Mouse (Mus musculus): ENCODE results near the gene Ttc7b. TPM values are rescaled to one million over a fixed set of nuclear protein-coding genes. Genes with fewer than 3 reads are reported as not detected.

Gene Ttc7b
- total RNA-seq, 2 experiments from 2014 or later = 16.9 to 26.2 TPM

DNA sequence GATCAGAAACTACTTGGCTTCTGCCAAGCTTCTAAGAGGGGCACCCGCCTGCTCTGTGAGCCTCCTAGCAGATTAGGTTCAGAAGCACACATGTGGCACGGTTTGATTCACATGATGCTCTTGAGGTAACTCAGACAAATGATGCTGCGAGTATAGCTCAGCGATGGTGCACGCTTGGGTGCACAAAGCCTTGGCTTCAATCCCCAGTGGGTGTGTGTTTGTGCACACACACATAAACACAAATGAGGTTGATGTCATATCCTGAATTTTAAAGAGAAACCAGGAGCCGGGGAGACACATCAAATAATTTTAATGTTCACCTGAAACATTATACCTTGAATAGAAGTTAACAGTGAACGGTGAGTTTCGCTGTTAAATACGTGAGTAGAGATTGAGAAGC, 6.6 kb upstream of the Ttc7b start:
- no peak for ATAC-seq (ENCODE audit: poor library complexity, severe bottlenecking)

DNA sequence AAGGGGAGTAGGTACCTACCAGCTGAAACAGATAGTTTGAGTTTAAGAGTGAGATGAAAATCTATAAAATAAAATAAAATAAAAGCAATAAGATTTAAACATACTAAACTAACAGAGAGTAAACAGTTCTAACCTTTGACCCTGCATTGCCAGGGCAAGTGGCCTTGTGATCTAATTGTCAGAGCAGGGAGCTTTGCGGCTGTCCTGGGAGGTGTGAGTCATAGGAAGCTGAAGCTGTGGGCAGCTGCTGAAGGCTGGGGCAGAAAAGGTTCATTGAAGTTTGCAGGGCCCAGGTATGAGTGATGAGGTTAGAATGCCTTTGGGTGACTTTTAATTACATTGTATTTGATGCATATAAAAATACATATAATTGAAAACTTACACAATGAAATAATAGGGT, 5.3 kb upstream of the Ttc7b start:
- no peak for ATAC-seq (ENCODE audit: poor library complexity, severe bottlenecking)

DNA sequence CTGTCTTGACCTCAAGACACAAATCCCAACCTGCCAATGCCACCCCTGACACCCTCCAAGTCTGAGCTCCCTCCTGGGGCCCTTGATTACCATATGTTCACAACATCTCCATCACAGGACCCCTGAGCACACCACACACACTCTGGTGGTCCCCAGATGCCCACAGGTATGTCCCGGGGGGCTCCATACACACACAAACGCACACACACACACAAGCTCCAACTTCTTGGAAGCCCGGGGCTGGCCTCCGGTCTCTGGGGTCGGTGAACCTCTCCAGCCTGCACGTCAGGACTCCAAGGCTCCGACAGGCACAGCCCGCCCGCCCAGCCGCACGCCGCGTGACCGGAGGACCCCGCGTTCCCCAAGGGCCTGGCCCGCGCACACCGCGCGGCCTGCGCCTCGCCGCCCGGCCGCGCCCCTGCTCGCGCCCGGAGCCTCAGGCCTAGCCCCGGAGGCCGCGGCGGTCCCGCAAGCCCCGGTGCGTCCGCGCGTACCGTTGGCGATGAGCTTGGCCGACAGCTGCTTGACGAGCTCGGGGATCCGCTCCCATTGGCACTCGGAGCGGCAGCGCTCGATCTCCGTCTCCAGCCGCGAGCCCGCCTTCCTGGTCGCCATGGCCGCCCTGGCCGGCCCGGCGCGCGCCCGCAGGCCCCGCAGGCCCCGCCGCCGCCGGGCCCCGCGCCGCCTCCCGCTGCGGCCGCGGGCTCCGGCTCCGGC, 391 bp downstream of the Ttc7b start:
- ATAC-seq (ENCODE audit: poor library complexity, severe bottlenecking) = peak; percentile 52

DNA sequence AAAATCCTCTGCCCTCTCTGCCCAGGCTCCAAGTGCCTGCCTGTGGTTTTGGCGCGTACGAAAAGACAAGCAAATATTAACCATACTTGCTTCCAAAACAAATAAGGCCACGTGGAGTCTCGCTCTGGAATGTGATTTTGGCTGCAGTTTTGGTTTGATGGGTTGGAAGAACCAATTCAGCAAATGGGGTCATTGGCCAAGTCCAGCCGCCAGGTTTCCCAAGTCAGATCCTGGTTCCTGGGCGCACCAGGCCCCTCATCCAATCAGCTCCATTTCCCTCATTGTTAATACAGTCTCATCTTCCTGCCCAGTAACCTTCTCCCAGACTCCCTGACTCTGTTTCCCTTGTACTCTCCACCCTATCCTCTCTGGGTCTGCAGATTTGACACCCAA, 946 bp downstream of the Ttc7b start:
- no peak for ATAC-seq (ENCODE audit: poor library complexity, severe bottlenecking)

DNA sequence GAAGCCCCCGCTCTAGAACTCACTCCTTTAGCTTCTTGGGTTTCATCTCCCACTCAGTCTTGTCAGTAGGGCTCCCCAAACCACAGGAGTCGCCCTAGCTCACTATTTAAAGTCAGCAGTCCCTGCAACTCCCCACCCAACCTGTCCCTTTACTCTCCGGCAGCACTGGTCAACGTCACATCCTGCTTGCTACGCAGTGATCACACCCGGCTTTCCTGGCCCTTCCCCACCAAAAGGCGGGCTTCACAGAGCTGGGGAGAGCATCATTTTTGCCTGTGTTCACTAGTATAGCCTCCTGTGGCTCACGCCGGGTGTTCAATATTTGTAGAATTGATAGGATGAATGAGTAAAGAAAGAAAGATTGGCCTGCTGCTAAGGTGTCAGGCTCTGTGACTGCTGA, 3.3 kb downstream of the Ttc7b start:
- no peak for ATAC-seq (ENCODE audit: poor library complexity, severe bottlenecking)

DNA sequence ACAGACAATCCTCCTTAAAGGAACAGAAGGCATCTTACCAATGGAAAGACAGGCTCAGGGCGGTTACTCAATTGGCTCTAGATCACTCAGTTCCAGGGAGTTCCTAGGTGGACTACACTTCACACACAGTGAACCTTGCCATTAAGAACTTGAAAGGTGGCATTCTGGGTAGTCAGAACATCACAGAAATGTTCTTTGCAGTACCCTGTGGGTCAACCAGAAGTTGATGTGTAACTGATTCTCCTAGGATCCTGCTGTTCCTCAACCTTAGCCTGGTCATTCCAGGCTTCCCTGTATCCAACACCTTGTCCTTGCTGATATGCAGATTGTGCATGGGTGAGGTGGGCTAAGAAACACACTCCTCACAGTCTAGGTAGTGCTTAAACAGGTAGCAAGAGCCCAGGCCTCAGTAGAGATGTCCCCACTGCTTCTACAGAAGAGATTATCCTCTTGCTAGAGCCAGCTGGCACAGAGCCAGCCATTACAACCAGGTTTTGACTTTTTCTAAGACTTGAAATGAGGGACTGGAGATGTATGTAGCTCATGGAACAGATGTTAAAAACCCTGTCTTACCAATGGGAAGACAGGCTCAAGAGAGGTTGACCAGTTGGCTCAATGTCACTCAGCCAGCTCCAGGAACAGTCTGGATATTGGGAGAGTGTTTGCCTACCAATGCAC, 4.3 kb downstream of the Ttc7b start:
- ATAC-seq (ENCODE audit: poor library complexity, severe bottlenecking) = no peak

DNA sequence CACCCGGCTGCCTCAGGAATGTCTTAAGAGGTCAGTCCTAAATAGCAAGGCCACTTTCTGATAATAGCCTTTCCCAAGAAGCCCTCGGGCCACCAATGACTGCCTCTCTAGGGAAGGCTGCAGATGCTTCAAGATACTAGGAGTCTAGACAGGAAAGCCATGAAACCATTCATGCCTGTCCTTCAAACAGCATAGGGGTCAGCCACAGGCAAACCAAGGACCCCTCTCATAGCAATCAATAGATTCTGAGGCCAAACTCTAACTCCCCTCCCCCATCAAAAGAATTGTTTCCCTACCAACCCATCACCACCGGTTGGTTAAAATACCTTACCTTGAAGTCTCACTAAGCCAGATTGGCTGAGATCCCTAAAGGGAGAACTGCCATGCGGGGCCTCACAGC, 5.1 kb downstream of the Ttc7b start:
- ATAC-seq (ENCODE audit: poor library complexity, severe bottlenecking) = no peak

DNA sequence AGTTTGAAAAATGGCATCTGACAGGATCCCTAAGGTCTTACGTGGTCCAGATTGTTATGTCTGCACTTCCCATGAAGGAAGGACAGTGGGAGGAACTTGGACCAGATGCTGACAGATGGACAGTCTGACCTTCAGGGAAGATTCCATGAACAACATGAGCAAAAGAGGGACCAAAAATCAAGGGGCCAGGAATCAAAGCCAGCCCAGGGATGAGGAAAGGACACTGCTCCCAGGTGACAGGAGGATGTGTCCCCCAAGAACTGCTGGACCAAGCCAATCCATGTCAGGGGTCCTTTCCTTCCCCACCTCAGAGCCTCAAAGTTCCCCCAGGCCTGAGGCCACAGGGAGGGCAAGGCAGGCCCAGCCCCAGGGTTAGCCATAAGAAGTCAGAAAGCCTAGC, 6.0 kb downstream of the Ttc7b start:
- no peak for ATAC-seq (ENCODE audit: poor library complexity, severe bottlenecking)

DNA sequence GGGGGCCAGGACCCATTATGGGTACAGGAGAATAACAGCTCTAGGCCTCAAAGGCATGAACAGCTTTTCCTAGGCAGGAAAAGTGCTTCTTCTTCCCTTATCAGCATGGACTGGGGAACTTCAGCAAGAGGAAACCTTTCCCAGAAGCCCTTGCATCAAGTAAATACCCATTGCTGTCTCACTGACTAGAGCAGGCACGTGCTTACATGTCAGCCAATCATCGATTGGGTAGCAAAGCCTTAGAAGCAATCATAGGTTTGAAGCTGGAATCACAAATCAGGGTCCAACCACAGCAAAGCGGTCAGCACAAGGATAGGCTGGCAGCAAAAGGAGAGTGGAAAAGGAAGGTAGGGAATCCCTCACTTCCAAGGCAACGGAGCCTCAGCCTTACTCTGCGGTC, 7.5 kb downstream of the Ttc7b start:
- ATAC-seq (ENCODE audit: poor library complexity, severe bottlenecking) = no peak

DNA sequence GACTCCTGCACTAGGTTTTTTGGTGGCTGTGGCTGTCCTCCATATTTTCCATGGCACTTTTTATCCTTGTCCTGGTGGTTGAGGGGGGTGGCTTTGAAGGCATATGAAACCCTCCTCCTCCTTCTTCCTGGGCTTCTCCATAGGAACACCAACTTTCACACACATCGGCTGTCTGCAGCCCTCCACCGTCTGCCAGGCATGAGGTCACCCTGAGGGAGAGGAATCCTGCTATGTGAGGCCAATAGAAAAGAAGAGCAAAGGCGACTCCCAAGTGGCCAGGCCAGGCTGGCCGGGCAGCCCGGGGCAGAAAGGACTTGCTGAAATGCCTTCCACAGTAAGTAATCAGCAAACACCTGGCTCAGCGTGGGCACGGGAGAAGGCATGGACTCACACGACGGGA, 8.0 kb downstream of the Ttc7b start:
- no peak for ATAC-seq (ENCODE audit: poor library complexity, severe bottlenecking)

DNA sequence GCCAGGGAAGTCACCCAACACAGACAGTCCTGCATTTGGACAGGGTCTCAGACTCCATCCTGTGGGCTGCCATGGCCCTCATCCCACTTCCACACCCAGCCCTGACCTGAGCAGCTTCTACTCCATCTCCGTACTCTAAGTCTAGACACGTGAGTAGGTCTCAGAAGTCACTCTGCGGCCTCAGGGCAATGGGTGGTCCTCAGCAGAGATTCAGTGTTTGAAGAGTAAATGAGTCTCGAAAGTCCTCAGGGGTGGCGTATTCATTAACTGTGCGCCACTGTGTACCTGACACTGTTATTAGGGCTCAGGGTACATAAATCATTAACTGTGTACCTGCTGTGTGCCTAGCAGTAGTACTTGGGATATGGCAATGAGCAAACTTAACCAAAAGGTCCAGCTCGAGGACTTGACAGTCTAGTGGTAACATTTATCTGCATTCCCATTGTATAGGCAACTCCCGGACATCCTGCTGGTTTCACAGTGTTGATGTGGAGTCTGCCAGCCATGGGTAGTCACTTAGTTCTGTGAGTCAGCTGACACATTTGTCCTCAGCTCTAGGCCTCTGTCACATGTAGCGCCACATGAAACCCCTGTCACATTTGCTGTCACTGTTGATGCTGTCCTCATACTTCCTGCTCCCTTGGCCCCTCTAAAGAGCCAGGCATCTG, 10.9 kb downstream of the Ttc7b start:
- ATAC-seq (ENCODE audit: poor library complexity, severe bottlenecking) = no peak

DNA sequence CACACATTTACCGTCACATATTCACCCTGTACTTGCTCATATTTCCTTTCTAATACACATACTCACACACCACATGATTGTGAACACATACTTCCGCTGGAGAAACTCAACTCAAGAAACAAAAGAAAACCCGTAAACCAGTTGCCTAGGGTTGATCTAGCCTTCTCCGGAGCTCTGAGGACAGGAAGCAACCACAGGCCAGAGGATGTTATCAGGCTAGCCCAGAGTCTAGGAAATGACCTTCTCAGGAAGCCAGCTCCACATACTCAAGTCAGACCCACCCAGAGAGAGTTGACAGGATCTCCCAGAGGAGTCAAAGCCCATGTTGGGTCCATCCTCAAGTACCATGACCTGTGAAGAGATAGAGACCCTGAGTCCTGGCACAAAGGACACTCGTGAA, 12.0 kb downstream of the Ttc7b start:
- peak; percentile 29 for ATAC-seq (ENCODE audit: poor library complexity, severe bottlenecking)

DNA sequence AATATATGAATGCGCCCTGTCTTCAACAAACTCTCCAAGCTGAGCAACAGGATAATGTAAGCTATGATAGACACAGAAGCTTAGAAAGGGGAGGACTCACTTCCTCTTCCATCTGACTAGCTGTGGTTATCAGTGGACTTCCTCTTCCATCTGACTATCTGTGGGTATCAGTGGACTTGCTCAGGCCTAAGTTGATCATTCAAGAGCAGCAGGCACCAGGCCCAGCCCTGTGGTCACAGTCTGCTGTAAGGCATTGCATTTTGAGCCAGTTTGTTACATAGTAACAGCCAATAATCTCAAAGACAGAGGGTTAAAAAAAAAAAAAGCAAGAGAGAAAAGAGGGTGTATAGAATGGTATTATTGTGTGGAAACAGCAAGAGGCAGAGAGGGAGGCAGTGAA, 15.1 kb downstream of the Ttc7b start:
- peak; percentile 84 for ATAC-seq (ENCODE audit: poor library complexity, severe bottlenecking)

DNA sequence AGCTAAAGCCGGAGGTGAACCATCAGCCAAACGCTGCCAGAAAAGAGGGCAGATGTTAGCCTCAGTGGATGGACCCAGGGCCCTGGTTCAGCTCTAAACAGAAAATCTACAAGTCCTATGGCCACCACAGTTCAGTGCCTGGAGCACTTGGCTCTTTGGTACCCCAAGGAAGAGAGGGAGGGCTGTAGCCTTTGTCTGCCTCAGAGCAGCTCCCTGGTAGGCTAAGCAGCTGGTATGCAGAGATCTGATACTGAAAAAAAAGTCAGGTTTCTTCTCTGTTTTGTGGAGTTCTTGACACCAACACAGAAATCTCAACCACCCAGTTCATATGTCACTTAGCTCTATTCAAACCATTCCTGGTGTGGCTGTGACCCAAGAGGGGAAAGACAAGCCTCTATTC, 16.0 kb downstream of the Ttc7b start:
- ATAC-seq (ENCODE audit: poor library complexity, severe bottlenecking) = no peak

DNA sequence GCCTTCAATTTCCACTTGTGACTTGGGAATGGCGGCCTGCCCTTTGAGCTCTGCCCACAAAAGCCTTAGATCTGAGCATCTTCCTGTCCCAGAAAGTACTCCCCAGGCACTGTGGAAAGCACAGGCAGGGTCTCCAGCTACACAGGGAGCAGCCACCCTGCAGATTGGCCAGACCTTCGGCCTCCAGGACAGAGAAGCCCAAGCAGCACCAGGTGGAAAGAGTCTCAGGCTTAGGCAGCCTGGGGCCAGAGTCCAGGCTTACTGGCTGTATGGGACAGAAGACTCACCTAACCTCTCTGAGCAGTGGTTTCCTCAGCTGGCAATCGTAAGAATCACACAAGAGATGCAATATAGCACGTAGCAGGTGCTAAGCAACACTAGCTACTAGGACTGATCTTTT, 17.0 kb downstream of the Ttc7b start:
- ATAC-seq (ENCODE audit: poor library complexity, severe bottlenecking) = no peak

DNA sequence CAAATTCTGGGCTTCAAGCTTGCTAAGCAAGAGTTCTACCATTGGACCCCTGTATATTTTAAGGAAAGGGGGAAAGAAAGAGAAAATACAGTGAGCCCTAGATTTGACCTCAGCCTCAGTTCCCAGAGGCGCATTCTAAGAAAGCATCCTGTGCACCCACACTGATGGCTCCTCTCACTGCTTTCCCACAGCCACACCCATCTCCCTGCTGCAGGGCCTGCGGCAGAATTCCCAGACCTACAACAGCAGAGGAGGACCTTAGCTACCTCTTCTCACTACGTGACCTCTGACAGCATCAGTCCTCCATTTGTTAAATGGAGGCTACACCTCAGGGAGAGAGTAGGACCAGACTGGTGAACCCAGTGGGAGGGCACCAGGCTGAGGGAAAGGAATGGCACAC, 18.1 kb downstream of the Ttc7b start:
- no peak for ATAC-seq (ENCODE audit: poor library complexity, severe bottlenecking)

DNA sequence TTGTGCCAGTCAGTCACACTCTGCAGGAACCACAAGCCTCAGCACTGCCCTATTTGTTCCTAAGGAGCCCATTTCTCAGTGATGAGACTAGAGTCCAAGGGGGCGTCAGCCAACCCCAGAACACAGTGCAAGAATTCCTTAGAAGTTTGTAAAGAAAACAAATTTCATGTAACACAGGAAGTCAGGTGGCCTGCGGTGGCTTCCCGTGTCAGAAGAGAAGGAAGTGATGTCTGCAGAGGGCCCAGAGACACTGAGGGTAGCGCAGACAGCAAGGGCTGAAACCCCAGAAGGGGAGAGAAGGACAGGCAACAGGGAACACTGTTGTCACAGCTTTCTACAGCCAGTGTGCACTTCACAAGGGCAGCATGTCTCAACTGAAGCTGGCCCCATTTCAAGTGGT, 19.4 kb downstream of the Ttc7b start:
- peak; percentile 71 for ATAC-seq (ENCODE audit: poor library complexity, severe bottlenecking)

DNA sequence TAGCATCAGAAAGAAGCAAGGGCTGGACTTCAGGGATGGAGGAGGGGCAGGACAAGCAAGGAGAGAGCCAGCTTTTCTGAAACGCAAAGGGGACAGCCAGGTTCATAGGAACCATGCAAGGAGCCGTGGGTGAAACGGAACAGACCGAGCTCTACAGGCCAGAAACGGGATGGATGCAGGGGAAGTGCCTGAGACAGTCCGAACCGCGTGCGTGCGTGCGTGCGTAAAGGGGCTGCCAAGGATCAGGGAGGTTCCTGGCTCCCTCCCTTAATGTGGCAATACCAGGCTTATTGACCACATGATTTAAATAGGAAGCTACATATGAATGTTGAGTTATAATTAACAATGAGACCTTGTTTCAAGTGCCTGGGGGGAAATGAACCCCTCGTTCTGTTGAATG, 21.2 kb downstream of the Ttc7b start:
- ATAC-seq (ENCODE audit: poor library complexity, severe bottlenecking) = peak; percentile 63

DNA sequence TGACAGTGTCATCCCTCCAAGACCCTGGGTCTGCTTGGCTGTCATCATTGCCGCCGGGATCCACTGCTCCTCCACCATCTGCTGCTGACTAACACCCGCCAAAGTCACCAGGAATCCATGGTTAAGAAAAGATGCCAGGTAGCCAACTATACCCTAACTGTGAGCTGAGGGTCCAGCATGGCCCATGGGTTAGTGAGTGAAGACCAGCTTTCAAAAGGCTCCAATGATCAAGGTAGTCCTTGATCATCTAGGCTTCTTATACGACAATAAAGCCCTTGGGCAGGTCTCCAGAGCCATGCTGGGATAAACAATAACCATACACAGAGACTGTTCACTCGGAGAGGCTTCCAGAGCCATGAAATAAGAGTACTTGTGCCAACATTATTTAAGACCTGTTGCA, 22.6 kb downstream of the Ttc7b start:
- ATAC-seq (ENCODE audit: poor library complexity, severe bottlenecking) = no peak

DNA sequence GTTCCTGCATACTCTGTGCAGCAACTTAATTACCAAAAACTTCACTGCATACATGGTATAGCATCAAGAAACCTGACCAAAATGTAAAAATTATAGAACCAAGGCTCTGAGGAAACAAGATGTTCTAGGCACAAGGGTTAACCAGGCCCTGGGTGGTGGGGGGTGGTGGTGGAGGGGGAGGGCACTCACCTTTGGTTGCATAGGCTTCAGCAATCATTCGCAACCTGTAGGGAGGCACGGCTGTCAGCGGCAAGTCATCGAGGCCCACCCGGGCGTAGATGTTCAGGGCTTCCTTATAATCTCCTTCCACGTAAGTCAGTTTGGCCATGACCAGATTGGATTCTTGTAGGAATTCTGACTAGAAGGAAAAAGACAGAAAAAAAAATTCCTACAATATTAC, 25.5 kb downstream of the Ttc7b start:
- no peak for ATAC-seq (ENCODE audit: poor library complexity, severe bottlenecking)

DNA sequence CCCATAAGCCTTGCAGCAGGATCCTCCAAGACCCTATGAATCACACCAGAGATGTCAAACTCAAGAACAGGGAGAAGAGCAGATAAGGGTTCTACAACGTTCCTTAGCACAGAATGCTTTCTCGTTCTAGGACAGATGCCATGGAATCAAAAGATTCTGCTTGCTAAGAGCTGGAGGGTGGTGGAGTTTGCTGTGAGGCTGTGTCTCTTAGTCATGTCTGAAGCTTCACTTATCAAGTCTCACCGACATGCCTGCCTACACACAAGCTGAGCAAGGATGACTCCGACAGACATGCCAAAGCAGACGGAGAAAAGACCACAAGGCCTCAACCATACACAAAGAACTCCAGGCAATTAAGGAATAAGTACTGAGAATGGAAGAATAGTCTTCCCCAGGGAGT, 27.4 kb downstream of the Ttc7b start:
- no peak for ATAC-seq (ENCODE audit: poor library complexity, severe bottlenecking)

DNA sequence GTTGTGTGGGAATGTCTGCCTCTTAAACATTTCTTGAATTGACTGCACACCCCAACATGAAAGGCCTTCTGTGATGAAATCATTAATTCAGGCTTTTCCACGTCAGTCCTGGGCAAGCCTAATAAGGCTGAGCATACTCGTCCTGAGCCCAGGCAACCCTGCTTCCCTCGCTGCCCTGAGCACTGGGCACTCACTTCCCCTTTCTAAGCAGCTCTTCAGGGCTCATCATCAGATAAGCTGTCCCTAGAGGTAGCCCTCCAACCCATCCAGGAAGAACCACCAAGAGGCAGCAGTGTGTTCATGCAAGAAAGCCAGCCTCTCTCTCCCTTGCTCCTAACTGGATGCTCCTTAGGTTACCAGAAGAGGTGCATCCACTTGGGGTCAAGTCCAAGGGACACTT, 27.9 kb downstream of the Ttc7b start:
- peak; percentile 93 for ATAC-seq (ENCODE audit: poor library complexity, severe bottlenecking)

Data from megakaryocyte, adult 5-6 weeks (primary cell).